Mouse (Mus musculus) left cerebral cortex, adult 2 months (tissue): ENCODE data around the gene Ell2. TPM values are rescaled to one million over a fixed set of nuclear protein-coding genes. Genes with fewer than 3 reads are reported as not detected.
A peak's percentile ranks its signal among the peaks of the same experiment; 100 is the strongest.

Experiments
- DNase-seq, 2 experiments: peaks; one replicate each; pipeline ENCODE4 v3.0.0; 2021 to 2022; ENCODE audit warnings: low spot score in 2 of 2, mixed read lengths in 1 of 2; ENCODE audit errors: extremely low spot score in 1 of 2
- H3K27ac ChIP-seq: fragments of 200-600 bp; 2 replicates; pipeline ENCODE4 v1.8.1; 2022
- H3K4me3 ChIP-seq: fragments of 200-600 bp; 2 replicates; pipeline ENCODE4 v1.8.1; 2022
- CTCF ChIP-seq: fragments of 200-600 bp; IDR thresholded peaks from 2 replicates; pipeline ENCODE4 v1.8.1; 2022; ENCODE audit warnings: antibody characterized with exemption, mild to moderate bottlenecking, moderate library complexity
- intact Hi-C: fragments of 180-260 bp; cut with DNase I; formaldehyde crosslinking; loops from one replicate; pipeline ENCODE4 v1.15.1; 2025
- total RNA-seq, 2 experiments: library from RNA; stranded (reverse); gene quantifications; 2 replicates each; pipeline ENCODE4 v1.2.3; 2021

Gene Ell2
- total RNA-seq, 2 experiments from 2014 or later: 44.2 to 45.7 TPM

GRCm38 (mm10) chr13:75738536-75738935 is 32.0 kb downstream of the Ell2 start:
- Histone ChIP-seq H3K4me3 (no peak overlapping the region), H3K27ac (peak overlapping the region; percentile 51; the same call in 1 of the 2 replicates)
- no peak for TF ChIP-seq CTCF
- DNase-seq: no peak
- intact Hi-C loops: loop anchor here (2.0 kb wide), 1 partner anchor 30 kb away; no protein-coding TSS in a partner anchor

GRCm38 (mm10) chr13:75738957-75739356 is 32.4 kb downstream of the Ell2 start:
- intact Hi-C loops: loop anchor here (2.0 kb wide), 1 partner anchor 30 kb away; no protein-coding TSS in a partner anchor
- H3K27ac ChIP-seq: peak overlapping the region; percentile 51; the same call in 1 of the 2 replicates
- DNase-seq: no peak
- no peak for TF ChIP-seq CTCF
- H3K4me3 ChIP-seq: no peak overlapping the region

- DNase-seq: no peak
- intact Hi-C loops: loop anchor here (2.0 kb wide), 1 partner anchor 27 kb away; no protein-coding TSS in a partner anchor
- Histone ChIP-seq H3K27ac (peak overlapping the region; percentile 54), H3K4me3 (no peak overlapping the region)
- TF ChIP-seq CTCF: no peak
Observed at GRCm38 (mm10) chr13:75740018-75740417, 33.5 kb downstream of the Ell2 start.

GRCm38 (mm10) chr13:75741119-75741518 is 34.6 kb downstream of the Ell2 start:
- TF ChIP-seq CTCF: no peak
- Histone ChIP-seq H3K4me3 (no peak overlapping the region), H3K27ac (0 out of 2 replicates have a peak overlapping the region, but pooled peaks have one; percentile 54)
- intact Hi-C loops: loop anchor here (2.0 kb wide), 1 partner anchor 26 kb away; no protein-coding TSS in a partner anchor
- DNase-seq: no peak

- no peak for TF ChIP-seq CTCF
- Histone ChIP-seq H3K27ac (no peak overlapping the region), H3K4me3 (no peak overlapping the region)
- intact Hi-C loops: loop anchor here (2.0 kb wide), 1 partner anchor 25 kb away; no protein-coding TSS in a partner anchor
- DNase-seq: no peak
Observed at GRCm38 (mm10) chr13:75741736-75742729, 35.5 kb downstream of the Ell2 start.

GRCm38 (mm10) chr13:75742970-75743369 is 36.4 kb downstream of the Ell2 start:
- intact Hi-C loops: no loop called here
- H3K27ac ChIP-seq: no peak overlapping the region
- H3K4me3 ChIP-seq: no peak overlapping the region
- no peak for DNase-seq
- no peak for TF ChIP-seq CTCF

- intact Hi-C loops: no loop called here
- Histone ChIP-seq H3K27ac (no peak overlapping the region), H3K4me3 (no peak overlapping the region)
- TF ChIP-seq CTCF: no peak
- no peak for DNase-seq
Observed at GRCm38 (mm10) chr13:75744065-75744464, 37.5 kb downstream of the Ell2 start.

- H3K4me3 ChIP-seq: no peak overlapping the region
- DNase-seq: no peak
- H3K27ac ChIP-seq: no peak overlapping the region
- intact Hi-C loops: no loop called here
- TF ChIP-seq CTCF: no peak
Observed at GRCm38 (mm10) chr13:75745328-75745727, 38.8 kb downstream of the Ell2 start.

GRCm38 (mm10) chr13:75747265-75747664 is 40.7 kb downstream of the Ell2 start:
- no peak overlapping the region for H3K27ac ChIP-seq
- no peak for DNase-seq
- intact Hi-C loops: no loop called here
- H3K4me3 ChIP-seq: no peak overlapping the region
- TF ChIP-seq CTCF: no peak

GRCm38 (mm10) chr13:75748685-75749084 is 42.1 kb downstream of the Ell2 start:
- Histone ChIP-seq H3K4me3 (no peak overlapping the region), H3K27ac (no peak overlapping the region)
- no peak for DNase-seq
- TF ChIP-seq CTCF: no peak
- intact Hi-C loops: no loop called here

- Histone ChIP-seq H3K27ac (no peak overlapping the region), H3K4me3 (no peak overlapping the region)
- intact Hi-C loops: no loop called here
- TF ChIP-seq CTCF: no peak
- no peak for DNase-seq
Observed at GRCm38 (mm10) chr13:75750785-75751184, 44.2 kb downstream of the Ell2 start.

- intact Hi-C loops: no loop called here
- DNase-seq: peak; percentile 40 to 47
- TF ChIP-seq CTCF: no peak
- Histone ChIP-seq H3K4me3 (no peak overlapping the region), H3K27ac (no peak overlapping the region)
Observed at GRCm38 (mm10) chr13:75752216-75752938, 45.8 kb downstream of the Ell2 start.
